Mouse (Mus musculus) embryonic fibroblast, embryonic 13.5 days (primary cell): ENCODE results near the gene Dvl2.

ENCODE experiments used
- CTCF ChIP-seq: IDR thresholded peaks from 2 replicates; pipeline ENCODE4 v1.5.1; 2011; ENCODE audit warnings: mild to moderate bottlenecking, control low read depth, low read length, moderate library complexity, borderline replicate concordance; ENCODE audit not compliant: insufficient read depth
- POLR2A ChIP-seq: IDR thresholded peaks from 2 replicates; pipeline ENCODE4 v1.6.1; 2011; ENCODE audit warnings: low read depth, mild to moderate bottlenecking, control low read depth, low read length, moderate library complexity

GRCm38 (mm10) chr11:70043665-70044064 is 43.3 kb downstream of the Dvl2 start:
- TF ChIP-seq CTCF (no peak), POLR2A (no peak)
